Mouse (Mus musculus): ENCODE results near the gene Cel. TPM values are rescaled to one million over a fixed set of nuclear protein-coding genes. Genes with fewer than 3 reads are reported as not detected.

The Cel gene
- polyA plus RNA-seq, 1 experiment from 2014 or later: not detected

DNA sequence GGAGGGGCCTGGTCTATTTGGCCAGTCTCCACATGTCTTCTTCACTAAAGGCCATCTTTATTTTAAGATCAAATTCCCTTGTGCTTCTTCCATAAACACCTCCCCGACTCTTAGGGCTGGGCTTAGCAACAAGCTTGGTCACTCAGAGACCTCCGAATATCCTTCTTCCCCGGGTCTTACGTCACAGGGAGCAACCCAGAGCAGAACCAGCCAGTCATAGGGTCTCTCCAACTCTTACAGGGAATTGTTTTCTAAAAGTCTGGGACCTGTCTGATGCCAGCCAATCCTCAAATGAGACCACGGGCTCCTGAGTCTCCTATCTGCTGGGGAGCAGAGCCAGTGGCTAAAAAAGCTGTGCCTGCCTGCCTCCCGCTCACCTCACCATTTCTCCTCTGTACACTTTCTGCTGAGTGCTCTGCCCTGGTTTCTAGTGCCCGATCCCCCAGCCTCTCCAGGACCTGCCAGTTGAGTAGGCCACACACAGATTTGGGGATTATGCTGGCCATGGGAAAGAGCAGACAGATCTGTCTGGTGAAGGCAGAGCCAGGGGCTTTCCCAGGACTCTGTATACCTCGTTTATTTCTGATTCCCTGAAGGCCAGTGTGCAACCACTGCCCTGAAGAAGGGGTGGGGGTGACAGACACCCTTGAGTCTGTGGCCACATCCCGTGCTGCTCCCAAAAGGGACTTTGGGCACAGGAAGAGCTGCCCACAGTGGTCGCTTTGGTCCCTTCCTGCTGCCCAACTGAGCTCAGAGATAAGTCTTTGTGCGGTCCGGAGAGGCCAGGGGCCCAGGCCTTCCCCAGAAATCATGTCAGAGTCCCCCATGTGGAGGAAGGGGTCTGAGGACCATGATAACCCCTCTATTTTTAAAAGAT, 35.7 kb upstream of the Cel start:
- WGBS: 77% methylated on average over 12 of the region's 12 CpGs

GRCm38 (mm10) chr2:28597733-28598547, 34.7 kb upstream of the Cel start:
- Histone ChIP-seq H3K9ac (no peak overlapping the region), H3K36me3 (no peaks in the 10 kb centered on the region), H3K27me3 (peaks cover 5% of the 10 kb centered on the region; the same call in 1 of the 2 replicates), H3K4me2 (no peak overlapping the region), H3K9me3 (no peaks in the 10 kb centered on the region), H3K4me1 (replicated peaks) (peaks cover 11% of the 10 kb centered on the region), H3K27ac (replicated peaks) (no peak overlapping the region), H3K4me3 (no peak overlapping the region)
- no peak for ATAC-seq (ENCODE audit: low read depth)
- 76% methylated on average over 7 of the region's 7 CpGs for WGBS

More for the DNA sequence above, 35.7 kb upstream of the Cel start:
- no peaks in the 10 kb centered on the region for H3K9me3 ChIP-seq
- H3K27me3 ChIP-seq: no peaks in the 10 kb centered on the region
- no peak overlapping the region for H3K4me2 ChIP-seq
- no peak for ATAC-seq (ENCODE audit: low read depth)
- H3K4me3 ChIP-seq: no peak overlapping the region
- no peak overlapping the region for H3K27ac ChIP-seq (replicated peaks)
- H3K9ac ChIP-seq: no peak overlapping the region
- peaks cover 11% of the 10 kb centered on the region for H3K4me1 ChIP-seq (replicated peaks)
- no peaks in the 10 kb centered on the region for H3K36me3 ChIP-seq

DNA sequence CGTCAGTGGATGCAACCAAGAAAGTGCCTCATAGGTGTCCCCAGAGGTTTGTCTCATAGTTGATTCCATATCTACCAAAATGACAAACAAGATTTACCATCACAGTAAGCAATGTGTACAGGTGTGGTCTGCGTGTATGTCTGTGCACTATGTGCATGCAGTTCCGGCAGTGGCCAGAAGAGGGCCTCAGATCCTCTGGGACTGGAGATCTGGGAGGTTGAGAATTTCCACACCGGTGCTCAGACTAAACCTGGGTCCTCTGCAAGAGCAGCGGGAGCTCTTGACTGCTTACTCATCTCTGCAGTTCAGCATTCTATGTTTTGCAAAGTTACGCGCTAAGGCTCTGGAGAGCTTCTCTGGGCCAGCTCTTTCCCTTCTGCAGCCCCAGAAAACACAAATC, 33.8 kb upstream of the Cel start:
- no peak overlapping the region for H3K9ac ChIP-seq
- 91% methylated on average over 7 of the region's 7 CpGs for WGBS

GRCm38 (mm10) chr2:28596021-28596420, 32.8 kb upstream of the Cel start:
- Histone ChIP-seq H3K4me2 (no peak overlapping the region), H3K4me3 (no peak overlapping the region), H3K27me3 (peaks cover 5% of the 10 kb centered on the region; the same call in 1 of the 2 replicates), H3K36me3 (no peaks in the 10 kb centered on the region), H3K9ac (no peak overlapping the region), H3K9me3 (no peaks in the 10 kb centered on the region), H3K27ac (replicated peaks) (no peak overlapping the region), H3K4me1 (replicated peaks) (peaks cover 11% of the 10 kb centered on the region)
- no peak for ATAC-seq (ENCODE audit: low read depth)
- 85% methylated on average over 7 of the region's 7 CpGs for WGBS

More for the DNA sequence above, 33.8 kb upstream of the Cel start:
- no peak overlapping the region for H3K4me3 ChIP-seq
- ATAC-seq (ENCODE audit: low read depth): no peak
- H3K4me1 ChIP-seq (replicated peaks): peaks cover 11% of the 10 kb centered on the region
- no peaks in the 10 kb centered on the region for H3K9me3 ChIP-seq
- no peak overlapping the region for H3K27ac ChIP-seq (replicated peaks)
- H3K4me2 ChIP-seq: no peak overlapping the region
- H3K36me3 ChIP-seq: no peaks in the 10 kb centered on the region
- peaks cover 5% of the 10 kb centered on the region; the same call in 1 of the 2 replicates for H3K27me3 ChIP-seq

- H3K36me3 ChIP-seq: no peaks in the 10 kb centered on the region
- H3K4me3 ChIP-seq: no peak overlapping the region
- H3K27me3 ChIP-seq: peaks cover 5% of the 10 kb centered on the region; the same call in 1 of the 2 replicates
- ATAC-seq (ENCODE audit: low read depth): no peak
- H3K4me1 ChIP-seq (replicated peaks): peaks cover 1% of the 10 kb centered on the region
- no peak overlapping the region for H3K9ac ChIP-seq
- WGBS: 8% methylated on average over 15 of the region's 15 CpGs
- H3K4me2 ChIP-seq: no peak overlapping the region
- no peak overlapping the region for H3K27ac ChIP-seq (replicated peaks)
- no peaks in the 10 kb centered on the region for H3K9me3 ChIP-seq
Measured at GRCm38 (mm10) chr2:28592809-28593208, 29.6 kb upstream of the Cel start.

GRCm38 (mm10) chr2:28591479-28591878, 28.3 kb upstream of the Cel start:
- H3K9me3 ChIP-seq: no peaks in the 10 kb centered on the region
- H3K4me3 ChIP-seq: no peak overlapping the region
- WGBS: 62% methylated on average over 2 of the region's 2 CpGs
- no peak for ATAC-seq (ENCODE audit: low read depth)
- no peak overlapping the region for H3K27ac ChIP-seq (replicated peaks)
- no peaks in the 10 kb centered on the region for H3K36me3 ChIP-seq
- H3K4me2 ChIP-seq: no peak overlapping the region
- peaks cover 6% of the 10 kb centered on the region; the same call in 1 of the 2 replicates for H3K27me3 ChIP-seq
- H3K9ac ChIP-seq: no peak overlapping the region
- no peaks in the 10 kb centered on the region for H3K4me1 ChIP-seq (replicated peaks)

- 50% methylated on average over 1 of the region's 1 CpGs for WGBS
- H3K4me3 ChIP-seq: no peak overlapping the region
- no peak for ATAC-seq (ENCODE audit: low read depth)
Measured at GRCm38 (mm10) chr2:28588574-28588973, 25.4 kb upstream of the Cel start.

DNA sequence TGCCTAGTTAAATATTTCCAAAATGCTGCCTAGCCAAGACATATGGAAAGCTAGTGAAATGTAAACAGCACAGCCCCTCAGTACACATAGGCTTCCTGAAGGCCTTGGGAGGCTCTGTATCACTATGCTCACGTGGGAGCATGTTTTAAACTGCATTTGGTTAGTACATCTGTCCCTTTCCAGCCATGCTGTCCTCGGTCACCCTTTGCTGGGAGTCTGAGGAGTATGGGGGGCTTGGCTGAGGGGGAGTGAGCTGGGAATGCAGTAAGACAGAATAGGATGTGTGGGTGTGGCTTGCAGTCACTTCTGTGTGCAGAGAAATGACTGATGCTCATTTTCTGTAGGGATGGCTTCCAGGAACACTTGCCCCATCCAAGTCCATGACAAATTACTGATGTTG, 22.5 kb upstream of the Cel start:
- Histone ChIP-seq H3K9ac (no peak overlapping the region), H3K4me1 (replicated peaks) (peaks cover 24% of the 10 kb centered on the region), H3K4me2 (no peak overlapping the region), H3K27ac (replicated peaks) (no peak overlapping the region), H3K4me3 (no peak overlapping the region), H3K9me3 (no peaks in the 10 kb centered on the region), H3K36me3 (peaks cover 2% of the 10 kb centered on the region; the same call in 1 of the 2 replicates), H3K27me3 (0 out of 2 replicates have a peak, but pooled peaks cover 2% of the 10 kb centered on the region)
- WGBS: 50% methylated on average over 2 of the region's 2 CpGs
- no peak for ATAC-seq (ENCODE audit: low read depth)

More at GRCm38 (mm10) chr2:28588574-28588973, 25.4 kb upstream of the Cel start:
- H3K27me3 ChIP-seq: peaks cover 4% of the 10 kb centered on the region; the same call in 1 of the 2 replicates
- no peaks in the 10 kb centered on the region for H3K36me3 ChIP-seq
- H3K4me1 ChIP-seq (replicated peaks): peaks cover 4% of the 10 kb centered on the region
- H3K9ac ChIP-seq: no peak overlapping the region
- H3K4me2 ChIP-seq: no peak overlapping the region
- no peaks in the 10 kb centered on the region for H3K9me3 ChIP-seq
- no peak overlapping the region for H3K27ac ChIP-seq (replicated peaks)

DNA sequence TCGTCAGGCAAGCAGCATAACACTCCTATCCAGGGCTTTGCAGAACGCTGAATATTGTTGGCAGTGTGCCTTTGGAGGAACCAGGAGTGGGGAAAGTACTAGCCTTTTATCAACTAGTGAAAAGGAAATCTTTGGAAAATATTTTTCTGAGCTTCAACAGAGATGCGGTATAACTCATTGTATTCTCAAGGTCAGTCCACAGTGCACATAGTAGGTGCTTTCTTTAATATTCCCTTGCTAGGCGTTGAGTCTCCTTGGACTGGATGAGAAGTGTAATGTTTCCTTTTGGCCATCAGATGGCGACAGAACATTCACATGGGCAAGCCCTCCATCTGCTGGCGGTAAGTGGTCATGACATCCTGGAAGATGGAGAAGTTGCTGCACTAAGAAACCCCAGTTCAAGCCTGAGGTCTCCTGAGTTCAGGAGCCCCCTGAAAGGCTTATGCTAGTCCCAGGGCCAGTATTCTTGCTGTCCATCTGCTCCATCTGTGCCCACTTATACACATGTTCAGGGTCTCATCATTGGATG, 21.9 kb upstream of the Cel start:
- Histone ChIP-seq H3K4me3 (no peak overlapping the region), H3K36me3 (peaks cover 5% of the 10 kb centered on the region; the same call in 1 of the 2 replicates), H3K4me1 (replicated peaks) (peaks cover 29% of the 10 kb centered on the region), H3K27ac (replicated peaks) (no peak overlapping the region), H3K9me3 (no peaks in the 10 kb centered on the region), H3K27me3 (0 out of 2 replicates have a peak, but pooled peaks cover 2% of the 10 kb centered on the region), H3K9ac (no peak overlapping the region), H3K4me2 (no peak overlapping the region)
- WGBS: 20% methylated on average over 6 of the region's 6 CpGs
- no peak for ATAC-seq (ENCODE audit: low read depth)

GRCm38 (mm10) chr2:28583651-28584050, 20.4 kb upstream of the Cel start, which contains the start of gene Gtf3c5:
Gtf3c5 (minus strand) TSS chr2:28583751.
- peak within 1 kb of the TSS; percentile 75 for H3K4me3 ChIP-seq
- peak within 1 kb of the TSS; percentile 76 for H3K4me2 ChIP-seq
- H3K27me3 ChIP-seq: 0 out of 2 replicates have a peak, but pooled peaks cover 2% of the 10 kb centered on the region
- peak within 1 kb of the TSS; percentile 94 for H3K27ac ChIP-seq (replicated peaks)
- 77% methylated on average over 9 of the region's 9 CpGs for WGBS
- H3K36me3 ChIP-seq: peaks cover 20% of the 10 kb centered on the region
- H3K4me1 ChIP-seq (replicated peaks): peaks cover 29% of the 10 kb centered on the region
- H3K9ac ChIP-seq: peak within 1 kb of the TSS; percentile 76
- no peaks in the 10 kb centered on the region for H3K9me3 ChIP-seq
- no peak for ATAC-seq (ENCODE audit: low read depth)

- peaks cover 29% of the 10 kb centered on the region for H3K4me1 ChIP-seq (replicated peaks)
- H3K27me3 ChIP-seq: 0 out of 2 replicates have a peak, but pooled peaks cover 2% of the 10 kb centered on the region
- peak overlapping the region; percentile 76 for H3K9ac ChIP-seq
- peak overlapping the region; percentile 75 for H3K4me3 ChIP-seq
- H3K4me2 ChIP-seq: peak overlapping the region; percentile 76
- no peaks in the 10 kb centered on the region for H3K9me3 ChIP-seq
- WGBS: 0% methylated on average over 56 of the region's 56 CpGs
- peaks cover 28% of the 10 kb centered on the region for H3K36me3 ChIP-seq
- H3K27ac ChIP-seq (replicated peaks): peak overlapping the region; percentile 94
- peak; percentile 93 for ATAC-seq (ENCODE audit: low read depth)
Measured at GRCm38 (mm10) chr2:28582647-28583353, 19.6 kb upstream of the Cel start.

Data from neural tube, embryonic 13.5 days (tissue).